Mouse (Mus musculus) adrenal gland, postnatal 4 days (tissue): ENCODE data around the gene Gas7. TPM values are rescaled to one million over a fixed set of nuclear protein-coding genes. Genes with fewer than 3 reads are reported as not detected.

Experiments used
- DNase-seq, 2 experiments: peaks; one replicate each; pipeline ENCODE4 v3.0.0; 2021 to 2022; ENCODE audit warnings: low spot score in 2 of 2, mixed read lengths in 2 of 2
- total RNA-seq, 2 experiments: library from RNA; stranded (reverse); gene quantifications; 2 replicates each; pipeline ENCODE4 v1.2.3; 2021

Gas7 gene
- total RNA-seq, 2 experiments from 2014 or later = 30.5 to 32.9 TPM

- no peak for DNase-seq
Measured at GRCm38 (mm10) chr11:67652194-67652892, 197.1 kb downstream of the Gas7 start.

- no peak for DNase-seq
Measured at GRCm38 (mm10) chr11:67652893-67653255, 197.6 kb downstream of the Gas7 start.

- DNase-seq = no peak
Measured at GRCm38 (mm10) chr11:67653521-67654090, 198.4 kb downstream of the Gas7 start.

- no peak for DNase-seq
Measured at GRCm38 (mm10) chr11:67654514-67654913, 199.3 kb downstream of the Gas7 start.

GRCm38 (mm10) chr11:67655236-67655959 is 200.2 kb downstream of the Gas7 start:
- no peak for DNase-seq

- DNase-seq = no peak
Measured at GRCm38 (mm10) chr11:67656366-67656765, 201.1 kb downstream of the Gas7 start.

GRCm38 (mm10) chr11:67656811-67657210 is 201.6 kb downstream of the Gas7 start:
- no peak for DNase-seq

GRCm38 (mm10) chr11:67657685-67658382 is 202.6 kb downstream of the Gas7 start:
- DNase-seq = no peak

GRCm38 (mm10) chr11:67661465-67661864 is 206.2 kb downstream of the Gas7 start:
- DNase-seq = no peak

GRCm38 (mm10) chr11:67663437-67663836 is 208.2 kb downstream of the Gas7 start:
- no peak for DNase-seq

GRCm38 (mm10) chr11:67664261-67664660 is 209.0 kb downstream of the Gas7 start:
- no peak for DNase-seq

GRCm38 (mm10) chr11:67664918-67665317 is 209.7 kb downstream of the Gas7 start:
- no peak for DNase-seq

- DNase-seq = no peak
Measured at GRCm38 (mm10) chr11:67666129-67666528, 210.9 kb downstream of the Gas7 start.

GRCm38 (mm10) chr11:67667531-67668332 is 212.5 kb downstream of the Gas7 start:
- peak; percentile 38 to 55 for DNase-seq

- DNase-seq = no peak
Measured at GRCm38 (mm10) chr11:67668460-67669007, 213.3 kb downstream of the Gas7 start.

GRCm38 (mm10) chr11:67670031-67670430 is 214.8 kb downstream of the Gas7 start:
- DNase-seq = no peak

GRCm38 (mm10) chr11:67672140-67672539 is 216.9 kb downstream of the Gas7 start:
- no peak for DNase-seq

GRCm38 (mm10) chr11:67675562-67676540 is 220.6 kb downstream of the Gas7 start:
- peak in 1 of 2 experiments; percentile 33 for DNase-seq

- no peak for DNase-seq
Measured at GRCm38 (mm10) chr11:67679300-67679699, 224.1 kb downstream of the Gas7 start.
